Mouse (Mus musculus): Measurements from ENCODE around the gene Pdzd3. TPM values are rescaled to one million over a fixed set of nuclear protein-coding genes. Genes with fewer than 3 reads are reported as not detected.
A peak's percentile ranks its signal among the peaks of the same experiment; 100 is the strongest.

Pdzd3 gene
- polyA plus RNA-seq, 1 experiment from 2014 or later = 0.13 TPM

GRCm38 (mm10) chr9:44231609-44232008 is 19.7 kb downstream of the Pdzd3 start:
- Histone ChIP-seq H3K9ac (replicated peaks; ENCODE audit: low read depth) (no peak overlapping the region), H3K4me2 (replicated peaks; ENCODE audit: low read depth, low read length) (peak overlapping the region; percentile 73; the same call in 1 of the 2 replicates), H3K27me3 (replicated peaks; ENCODE audit: insufficient read depth, low read length) (no peaks in the 10 kb centered on the region), H3K9me3 (ENCODE audit: low read length) (no peaks in the 10 kb centered on the region), H3K36me3 (ENCODE audit: insufficient read depth, low read length) (no peaks in the 10 kb centered on the region), H3K4me3 (ENCODE audit: low read depth, low read length) (no peak overlapping the region), H3K27ac (ENCODE audit: low read length) (no peak overlapping the region), H3K4me1 (ENCODE audit: insufficient read depth, low read depth, low read length) (0 out of 2 replicates have a peak, but pooled peaks cover 6% of the 10 kb centered on the region)
- no peak for DNase-seq (ENCODE audit: low spot score)
- TF ChIP-seq EP300 (IDR thresholded peaks at IDR 0.05) = no peak
- no peak for TF ChIP-seq CTCF (IDR thresholded peaks at IDR 0.05)
- ATAC-seq = no peak

GRCm38 (mm10) chr9:44225993-44226392 is 25.3 kb downstream of the Pdzd3 start:
- ATAC-seq = no peak
- Histone ChIP-seq H3K9me3 (ENCODE audit: low read length) (no peaks in the 10 kb centered on the region), H3K36me3 (ENCODE audit: insufficient read depth, low read length) (no peaks in the 10 kb centered on the region), H3K9ac (replicated peaks; ENCODE audit: low read depth) (no peak overlapping the region), H3K27ac (ENCODE audit: low read length) (no peak overlapping the region), H3K4me1 (ENCODE audit: insufficient read depth, low read depth, low read length) (no peaks in the 10 kb centered on the region), H3K27me3 (replicated peaks; ENCODE audit: insufficient read depth, low read length) (no peaks in the 10 kb centered on the region), H3K4me3 (ENCODE audit: low read depth, low read length) (no peak overlapping the region), H3K4me2 (replicated peaks; ENCODE audit: low read depth, low read length) (no peak overlapping the region)
- no peak for TF ChIP-seq EP300 (IDR thresholded peaks at IDR 0.05)
- WGBS = 66% methylated on average over 6 of the region's 6 CpGs
- no peak for DNase-seq (ENCODE audit: low spot score)

- Histone ChIP-seq H3K27ac (ENCODE audit: low read length) (no peak overlapping the region), H3K27me3 (replicated peaks; ENCODE audit: insufficient read depth, low read length) (no peaks in the 10 kb centered on the region), H3K4me1 (ENCODE audit: insufficient read depth, low read depth, low read length) (no peaks in the 10 kb centered on the region), H3K4me2 (replicated peaks; ENCODE audit: low read depth, low read length) (no peak overlapping the region), H3K9ac (replicated peaks; ENCODE audit: low read depth) (no peak overlapping the region), H3K36me3 (ENCODE audit: insufficient read depth, low read length) (no peaks in the 10 kb centered on the region), H3K9me3 (ENCODE audit: low read length) (no peaks in the 10 kb centered on the region), H3K4me3 (ENCODE audit: low read depth, low read length) (no peak overlapping the region)
- ATAC-seq = no peak
- WGBS = 95% methylated on average over 14 of the region's 14 CpGs
- TF ChIP-seq EP300 (IDR thresholded peaks at IDR 0.05) (no peak), CTCF (IDR thresholded peaks at IDR 0.05) (no peak)
- no peak for DNase-seq (ENCODE audit: low spot score)
These were observed 37.7 kb downstream of the Pdzd3 start for GRCm38 (mm10) chr9:44213538-44213937.

DNA sequence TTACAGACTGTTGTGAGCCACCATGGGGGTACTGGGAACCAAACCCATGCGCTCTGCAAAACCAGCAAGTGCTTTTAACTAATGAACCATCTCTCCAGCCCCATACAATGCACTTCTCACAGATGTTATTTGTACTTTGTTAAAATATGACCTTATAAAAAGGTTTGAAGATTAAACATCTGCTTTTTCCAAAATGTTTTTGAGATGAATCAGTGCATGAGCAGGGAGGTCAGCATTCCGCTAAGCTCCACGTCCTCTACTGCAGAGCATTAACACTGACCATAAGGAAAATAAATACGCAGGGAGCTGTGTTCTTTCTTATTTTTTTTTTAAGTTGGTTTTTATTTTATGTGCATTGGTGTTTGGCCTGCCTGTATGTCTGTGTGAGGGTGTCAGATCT is 38.9 kb downstream of the Pdzd3 start:
- DNase-seq (ENCODE audit: low spot score) (no peak), ATAC-seq (no peak)
- Histone ChIP-seq H3K27ac (ENCODE audit: low read length) (no peak overlapping the region), H3K4me2 (replicated peaks; ENCODE audit: low read depth, low read length) (no peak overlapping the region), H3K27me3 (replicated peaks; ENCODE audit: insufficient read depth, low read length) (no peaks in the 10 kb centered on the region), H3K4me1 (ENCODE audit: insufficient read depth, low read depth, low read length) (no peaks in the 10 kb centered on the region), H3K9me3 (ENCODE audit: low read length) (no peaks in the 10 kb centered on the region), H3K4me3 (ENCODE audit: low read depth, low read length) (no peak overlapping the region), H3K36me3 (ENCODE audit: insufficient read depth, low read length) (no peaks in the 10 kb centered on the region), H3K9ac (replicated peaks; ENCODE audit: low read depth) (no peak overlapping the region)
- TF ChIP-seq CTCF (IDR thresholded peaks at IDR 0.05) (no peak), EP300 (IDR thresholded peaks at IDR 0.05) (no peak)
- 87% methylated on average over 4 of the region's 4 CpGs for WGBS

DNA sequence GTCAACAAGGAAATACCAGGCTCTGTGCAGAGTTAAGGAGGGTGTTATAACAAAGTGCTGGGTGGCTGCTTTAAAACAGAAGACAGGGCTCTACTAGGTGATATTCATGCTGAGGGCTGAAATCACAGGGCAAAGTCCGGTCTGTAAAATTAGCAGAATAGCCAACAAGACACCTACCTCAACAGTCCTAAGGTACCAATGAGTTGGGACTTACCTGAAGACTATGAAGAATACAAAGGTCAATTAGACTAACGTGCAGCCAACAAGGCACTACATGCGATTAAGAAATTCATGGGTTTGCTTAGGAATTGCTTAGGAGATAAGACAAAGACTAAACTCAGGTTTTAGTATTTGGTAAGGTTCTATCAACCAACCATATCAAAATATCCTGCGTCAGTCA is 41.9 kb downstream of the Pdzd3 start:
- no peak overlapping the region for H3K9ac ChIP-seq (replicated peaks; ENCODE audit: low read depth)
- WGBS = 92% methylated on average over 4 of the region's 4 CpGs
- H3K4me2 ChIP-seq (replicated peaks; ENCODE audit: low read depth, low read length) = no peak overlapping the region
- no peak for ATAC-seq
- TF ChIP-seq EP300 (IDR thresholded peaks at IDR 0.05) = no peak
- no peaks in the 10 kb centered on the region for H3K4me1 ChIP-seq (ENCODE audit: insufficient read depth, low read depth, low read length)
- no peaks in the 10 kb centered on the region for H3K36me3 ChIP-seq (ENCODE audit: insufficient read depth, low read length)
- no peak for DNase-seq (ENCODE audit: low spot score)
- no peaks in the 10 kb centered on the region for H3K9me3 ChIP-seq (ENCODE audit: low read length)
- H3K27me3 ChIP-seq (replicated peaks; ENCODE audit: insufficient read depth, low read length) = no peaks in the 10 kb centered on the region
- no peak overlapping the region for H3K4me3 ChIP-seq (ENCODE audit: low read depth, low read length)
- no peak overlapping the region for H3K27ac ChIP-seq (ENCODE audit: low read length)

GRCm38 (mm10) chr9:44207840-44208239 is 43.4 kb downstream of the Pdzd3 start:
- no peak overlapping the region for H3K9ac ChIP-seq (replicated peaks; ENCODE audit: low read depth)
- TF ChIP-seq CTCF (IDR thresholded peaks at IDR 0.05) (no peak), EP300 (IDR thresholded peaks at IDR 0.05) (no peak)
- H3K36me3 ChIP-seq (ENCODE audit: insufficient read depth, low read length) = no peaks in the 10 kb centered on the region
- H3K27ac ChIP-seq (ENCODE audit: low read length) = no peak overlapping the region
- WGBS = 86% methylated on average over 2 of the region's 2 CpGs
- H3K4me2 ChIP-seq (replicated peaks; ENCODE audit: low read depth, low read length) = no peak overlapping the region
- H3K27me3 ChIP-seq (replicated peaks; ENCODE audit: insufficient read depth, low read length) = no peaks in the 10 kb centered on the region
- H3K4me1 ChIP-seq (ENCODE audit: insufficient read depth, low read depth, low read length) = no peaks in the 10 kb centered on the region
- H3K4me3 ChIP-seq (ENCODE audit: low read depth, low read length) = no peak overlapping the region
- H3K9me3 ChIP-seq (ENCODE audit: low read length) = no peaks in the 10 kb centered on the region
- DNase-seq (ENCODE audit: low spot score) = no peak
- ATAC-seq = no peak

DNA sequence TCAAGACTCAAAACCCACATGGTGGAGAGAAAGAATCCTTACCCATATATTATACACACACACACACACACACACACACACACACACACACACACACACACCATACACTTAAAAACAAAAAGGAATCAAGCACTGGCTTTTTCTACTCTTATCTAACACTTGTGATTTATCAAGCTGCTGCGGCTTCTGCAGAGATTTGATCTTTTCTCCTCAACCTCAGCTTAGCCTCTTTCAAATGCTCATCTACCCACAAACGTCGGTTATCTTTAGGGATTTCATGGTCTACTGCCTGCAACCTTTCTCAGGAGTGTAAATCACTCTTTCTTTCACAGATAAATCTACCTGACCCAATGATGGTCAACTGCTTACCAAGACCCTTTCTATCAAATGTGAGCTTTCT is 50.8 kb downstream of the Pdzd3 start:
- no peak overlapping the region for H3K4me2 ChIP-seq (replicated peaks; ENCODE audit: low read depth, low read length)
- no peaks in the 10 kb centered on the region for H3K27me3 ChIP-seq (replicated peaks; ENCODE audit: insufficient read depth, low read length)
- H3K36me3 ChIP-seq (ENCODE audit: insufficient read depth, low read length) = no peaks in the 10 kb centered on the region
- DNase-seq (ENCODE audit: low spot score) (no peak), ATAC-seq (no peak)
- 58% methylated on average over 3 of the region's 3 CpGs for WGBS
- no peak for TF ChIP-seq CTCF (IDR thresholded peaks at IDR 0.05)
- no peak for TF ChIP-seq EP300 (IDR thresholded peaks at IDR 0.05)
- no peak overlapping the region for H3K4me3 ChIP-seq (ENCODE audit: low read depth, low read length)
- H3K9ac ChIP-seq (replicated peaks; ENCODE audit: low read depth) = no peak overlapping the region
- H3K9me3 ChIP-seq (ENCODE audit: low read length) = no peaks in the 10 kb centered on the region
- peaks cover 3% of the 10 kb centered on the region; the same call in 1 of the 2 replicates for H3K4me1 ChIP-seq (ENCODE audit: insufficient read depth, low read depth, low read length)
- H3K27ac ChIP-seq (ENCODE audit: low read length) = no peak overlapping the region

All from lung, postnatal 0 days (tissue).